Mouse (Mus musculus): Measurements from ENCODE around the gene C1ra. TPM values are rescaled to one million over a fixed set of nuclear protein-coding genes. Genes with fewer than 3 reads are reported as not detected.
"Not testable (repeated sequence)": the region's sequence is repeated elsewhere in the genome, so short reads cannot be mapped to it uniquely, and the experiment has no call there.

C1ra gene
- polyA plus RNA-seq, 1 experiment, result 74.5 TPM

- no peak for DNase-seq (ENCODE audit: low spot score)
Measured at GRCm38 (mm10) chr6:124485414-124486144, 26.6 kb upstream of the C1ra start.

DNA sequence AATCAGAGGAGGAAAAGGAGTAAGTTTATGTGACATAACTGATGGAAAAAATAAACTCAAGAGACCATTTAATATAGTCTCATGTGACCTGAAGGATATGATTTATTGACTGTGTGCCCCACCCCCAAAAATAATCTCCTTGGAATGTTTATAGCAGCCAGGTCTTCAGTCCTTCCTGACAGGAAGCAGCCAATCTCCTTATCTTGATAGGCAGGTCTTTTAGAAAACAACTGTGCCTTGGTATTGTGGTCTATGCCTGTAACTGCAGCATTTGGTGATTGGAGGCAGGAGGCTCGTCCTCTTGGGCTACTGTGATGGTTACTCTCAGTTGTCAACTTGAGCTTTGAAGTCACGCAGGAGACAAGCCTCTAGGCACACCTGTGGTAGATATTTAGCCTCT is 24.7 kb upstream of the C1ra start:
- DNase-seq (ENCODE audit: low spot score), result no peak

DNA sequence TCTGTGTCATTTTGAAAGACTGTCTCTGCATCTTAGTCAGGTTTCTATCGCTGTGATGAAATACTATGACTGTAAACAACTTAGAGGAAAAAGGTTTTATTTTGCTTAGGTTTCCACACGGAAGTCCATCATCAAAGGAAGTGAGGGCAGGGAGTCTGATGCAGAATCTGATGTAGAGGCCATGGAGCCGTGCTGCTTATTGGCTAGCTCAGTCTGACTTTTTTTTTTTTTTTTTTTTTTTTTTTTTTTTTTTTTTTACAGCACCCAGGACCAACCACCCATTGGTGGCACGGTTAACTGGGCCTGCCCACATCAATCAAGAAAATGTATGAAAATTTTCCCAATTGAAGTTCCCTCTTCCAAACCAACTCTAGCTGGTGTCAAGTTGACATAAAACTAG is 23.3 kb upstream of the C1ra start:
- DNase-seq (ENCODE audit: low spot score), result no peak

DNA sequence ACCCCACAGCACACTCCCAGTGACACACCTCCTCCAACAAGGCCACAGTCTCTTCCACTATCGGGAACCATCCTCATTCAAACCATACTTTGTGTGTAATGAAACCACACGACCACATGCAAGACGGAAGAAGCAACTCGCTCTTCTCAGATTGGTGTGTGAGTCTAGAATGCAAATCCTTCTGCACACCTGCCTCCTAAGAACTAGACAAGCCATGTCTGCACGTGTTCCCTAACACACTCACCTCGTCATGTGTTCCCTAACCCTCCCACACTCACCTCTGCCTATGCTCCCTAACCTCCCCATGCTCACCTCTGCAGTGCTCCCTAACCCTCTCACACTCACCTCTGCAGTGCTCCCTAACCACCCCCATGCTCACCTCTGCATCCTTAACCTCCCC is 20.8 kb upstream of the C1ra start:
- no peak for DNase-seq (ENCODE audit: low spot score)

DNA sequence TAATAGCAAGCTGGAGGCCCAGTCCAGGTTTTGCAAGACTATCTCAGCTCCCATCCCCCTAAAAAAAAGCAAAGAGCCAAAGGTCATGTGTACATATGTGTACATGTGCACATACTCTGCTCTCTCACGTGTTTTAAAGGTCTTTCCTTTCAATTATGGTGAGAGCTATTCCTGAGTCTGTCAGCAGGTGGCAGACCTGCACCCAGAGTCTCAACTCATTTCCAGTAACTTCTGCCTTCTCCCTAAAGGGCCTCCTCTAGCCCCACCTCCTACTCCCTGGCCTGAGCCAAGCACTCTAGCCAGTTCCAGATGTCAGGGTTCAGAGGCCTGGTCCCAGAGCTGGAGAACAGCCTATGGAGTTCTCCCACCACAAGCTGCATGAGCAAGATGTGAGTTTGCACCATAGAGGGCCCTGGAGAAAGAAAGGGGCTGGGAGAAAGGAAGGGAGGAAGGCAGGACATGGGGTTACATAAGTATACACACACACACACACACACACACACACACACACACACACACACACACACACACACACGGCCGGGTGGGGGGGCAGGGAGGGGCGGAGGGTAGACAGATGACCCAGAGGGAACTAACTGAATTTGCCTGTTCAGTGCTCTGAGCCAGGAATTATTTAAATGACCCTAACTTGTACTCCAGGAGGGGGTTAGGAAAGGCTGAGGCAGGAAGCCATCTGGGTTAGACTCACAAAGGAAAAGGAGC is 19.2 kb upstream of the C1ra start, which contains the start of gene C1rl:
Gene C1rl (plus strand): TSS at position 272 of the 720 bp plus-strand sequence.
- peak; percentile 47 for DNase-seq (ENCODE audit: low spot score)

DNA sequence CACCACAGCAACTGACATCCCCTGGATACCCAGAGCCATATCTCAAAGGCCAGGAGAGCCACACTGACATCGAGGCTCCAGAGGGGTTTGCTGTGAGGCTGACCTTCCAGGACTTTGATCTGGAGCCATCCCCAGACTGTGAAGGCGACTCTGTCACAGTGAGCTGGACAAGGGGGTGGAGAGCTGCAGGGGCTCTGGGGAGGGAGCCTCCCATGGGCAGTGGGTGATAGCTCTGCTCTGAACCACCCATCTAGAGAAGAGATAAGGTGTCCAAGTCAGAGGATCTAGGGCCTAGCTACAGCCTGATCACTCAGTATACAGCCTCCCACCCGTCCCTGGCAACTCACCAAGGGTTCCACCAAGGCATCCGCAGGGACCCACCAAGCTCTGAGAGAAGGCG is 18.3 kb upstream of the C1ra start:
- DNase-seq (ENCODE audit: low spot score), result no peak

- no peak for DNase-seq (ENCODE audit: low spot score)
Measured at GRCm38 (mm10) chr6:124496054-124496453, 16.2 kb upstream of the C1ra start.

DNA sequence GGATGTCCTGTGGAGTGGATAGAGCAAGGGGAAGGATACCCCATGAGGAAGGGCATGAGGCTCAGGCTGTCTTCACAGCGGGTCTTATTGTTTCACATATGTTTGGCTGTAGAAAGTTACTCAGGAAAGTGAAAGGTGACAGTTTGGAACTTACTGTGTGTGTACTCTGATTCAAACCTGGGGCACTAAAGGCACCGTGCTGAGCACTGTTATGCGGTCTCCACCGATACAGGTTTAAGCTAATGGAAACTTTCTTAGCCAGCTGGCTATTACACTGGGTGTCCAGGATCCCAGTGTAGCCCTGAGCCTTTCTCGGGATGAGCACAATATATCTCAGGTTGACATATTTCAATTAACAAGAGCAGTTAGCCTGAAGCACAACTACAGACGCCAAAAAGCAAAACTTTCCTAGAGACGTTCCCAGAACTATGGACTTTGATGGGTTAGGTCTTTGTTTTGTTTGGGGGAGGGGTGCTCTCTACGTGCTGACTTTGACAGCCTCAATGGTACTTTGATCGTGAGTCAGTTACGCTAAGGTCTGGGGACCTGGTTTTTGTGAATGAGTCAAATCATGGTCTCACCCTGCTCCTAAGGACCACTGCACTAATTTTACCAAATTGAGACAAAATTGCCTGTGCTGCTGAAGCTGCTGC is 12.2 kb upstream of the C1ra start:
- no peak for DNase-seq (ENCODE audit: low spot score)

DNA sequence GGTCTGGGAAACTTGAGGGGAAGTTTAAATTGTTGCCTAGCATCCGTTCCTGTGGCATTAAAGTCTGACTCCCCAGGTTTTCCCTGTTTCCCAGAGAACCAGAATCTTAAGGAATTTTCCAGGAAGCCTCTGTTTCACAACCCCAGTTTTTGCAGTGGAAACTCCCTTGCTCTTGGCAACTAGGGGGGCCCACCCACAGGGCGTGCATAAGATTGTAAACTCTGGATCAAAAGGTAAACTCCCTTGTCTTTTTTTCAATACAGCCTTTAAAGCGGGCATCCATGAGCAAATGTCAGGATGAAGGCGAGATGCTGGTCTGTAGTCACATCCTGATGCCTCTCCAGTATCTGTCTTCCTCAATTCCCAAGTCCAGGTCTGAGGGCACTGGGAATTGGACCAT is 10.7 kb upstream of the C1ra start:
- DNase-seq (ENCODE audit: low spot score), result no peak

DNA sequence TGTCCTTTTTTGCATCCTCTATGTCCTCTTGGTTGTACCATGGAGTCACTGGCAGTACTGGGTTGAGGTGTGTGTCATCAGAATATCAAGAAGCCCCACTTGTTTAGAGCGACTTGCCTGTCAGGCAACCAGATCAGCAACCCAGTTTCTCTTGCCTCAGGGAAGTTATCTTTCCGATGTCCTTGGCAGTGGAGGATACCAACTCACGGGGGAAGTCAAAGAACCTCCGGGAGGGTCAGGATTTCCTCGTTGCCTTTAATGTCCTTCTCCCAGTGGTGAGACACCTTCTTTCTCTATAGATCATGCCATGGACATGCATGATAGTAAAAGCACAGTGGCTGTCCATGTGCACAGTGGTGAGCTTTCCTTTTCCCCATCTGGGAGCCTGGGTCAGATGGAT is 10.2 kb upstream of the C1ra start:
- DNase-seq (ENCODE audit: low spot score), result no peak

- DNase-seq (ENCODE audit: low spot score), result no peak
Measured at GRCm38 (mm10) chr6:124505028-124505427, 7.2 kb upstream of the C1ra start.

DNA sequence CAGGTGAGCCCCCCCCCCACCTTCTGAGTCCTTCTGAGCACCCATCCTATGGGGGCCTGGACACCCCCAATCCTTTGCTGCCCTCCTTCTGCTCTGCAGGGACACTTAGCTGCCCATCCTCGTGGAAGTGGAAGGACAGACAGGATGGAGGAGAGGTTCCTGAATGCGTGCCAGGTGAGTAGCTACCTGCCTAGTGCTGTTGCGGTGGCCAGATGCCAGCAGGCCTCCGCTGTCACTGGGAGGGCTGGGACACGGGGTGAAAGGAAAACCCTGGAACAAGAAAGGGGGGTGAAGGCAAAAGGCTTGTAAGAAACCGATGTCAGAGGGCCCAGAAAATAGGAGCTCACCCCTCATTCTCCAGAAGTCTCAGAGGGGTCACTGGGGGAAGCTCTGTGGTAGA is 5.2 kb upstream of the C1ra start:
- DNase-seq (ENCODE audit: low spot score), result no peak

DNA sequence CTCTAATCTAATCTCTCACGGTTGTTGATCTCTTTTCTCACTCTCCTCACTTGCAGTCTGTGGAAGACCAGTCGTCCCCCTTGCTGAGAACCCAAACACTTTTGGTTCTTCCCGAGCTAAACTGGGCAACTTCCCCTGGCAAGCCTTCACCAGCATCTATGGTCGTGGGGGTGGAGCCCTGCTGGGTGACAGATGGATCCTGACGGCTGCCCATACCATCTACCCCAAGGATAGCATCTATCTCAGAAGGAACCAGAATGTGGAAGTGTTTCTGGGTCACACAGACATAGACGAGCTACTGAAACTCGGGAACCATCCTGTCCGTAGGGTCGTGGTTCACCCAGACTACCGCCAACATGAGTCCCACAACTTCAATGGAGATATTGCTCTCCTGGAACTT is 3.9 kb upstream of the C1ra start:
- DNase-seq (ENCODE audit: low spot score), result no peak

DNA sequence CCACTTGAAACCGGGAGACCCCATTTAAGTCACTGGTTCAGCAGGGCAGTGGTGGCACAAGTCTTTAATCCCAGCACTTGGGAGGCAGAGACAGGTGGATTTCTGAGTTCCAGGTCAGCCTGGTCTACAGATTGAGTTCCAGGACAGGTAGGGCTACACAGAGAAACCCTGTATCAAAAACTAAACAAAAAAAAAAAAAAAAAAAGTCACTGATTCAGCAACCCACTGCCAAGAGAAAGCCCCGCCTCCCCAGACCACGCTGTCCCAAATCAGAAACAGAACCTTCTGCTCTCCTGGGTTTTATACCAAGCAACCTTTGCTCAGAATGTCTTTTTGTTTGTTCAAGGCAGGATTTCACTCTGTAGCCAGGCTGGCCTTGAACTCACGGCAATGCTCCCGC is 3.0 kb upstream of the C1ra start:
- not testable (repeated sequence) for DNase-seq (ENCODE audit: low spot score)

DNA sequence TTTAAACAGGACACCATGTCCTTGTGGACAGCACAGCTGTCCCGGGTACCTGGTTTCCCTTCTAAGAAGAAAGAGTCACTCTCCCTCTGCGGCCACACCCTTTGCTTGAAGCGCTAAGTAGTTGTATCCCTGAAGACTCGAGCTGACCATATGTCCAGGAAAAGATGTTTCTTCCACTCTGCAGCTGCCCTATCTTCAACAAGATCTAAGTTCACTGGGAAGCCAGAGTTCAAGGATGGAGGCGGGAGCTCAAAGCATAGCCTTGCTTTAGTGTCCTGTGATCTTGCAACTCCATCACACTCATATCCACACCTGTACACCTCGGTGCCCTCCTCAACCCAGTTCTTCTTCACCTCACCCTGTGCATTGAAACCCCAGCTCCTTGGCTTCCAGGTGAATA is 269 bp upstream of the C1ra start:
- no peak for DNase-seq (ENCODE audit: low spot score)

GRCm38 (mm10) chr6:124517733-124518132 is 5.5 kb downstream of the C1ra start:
- not testable (repeated sequence) for DNase-seq (ENCODE audit: low spot score)

DNA sequence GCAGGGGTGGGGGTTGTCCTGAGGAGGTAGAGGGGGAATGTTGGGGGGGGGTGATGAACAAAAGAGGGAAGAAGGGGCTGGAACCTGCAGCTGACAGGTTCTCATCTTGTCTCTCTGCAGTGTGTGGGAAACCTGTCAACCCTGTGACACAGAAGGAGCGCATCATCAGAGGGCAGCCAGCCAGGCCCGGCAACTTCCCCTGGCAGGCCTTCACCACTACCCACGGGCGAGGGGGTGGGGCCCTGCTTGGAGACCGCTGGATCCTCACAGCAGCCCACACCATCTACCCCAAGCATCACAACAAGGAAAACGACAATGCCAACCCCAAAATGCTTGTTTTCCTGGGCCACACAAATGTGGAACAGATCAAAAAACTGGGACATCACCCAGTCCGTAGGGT is 9.9 kb downstream of the C1ra start:
- DNase-seq (ENCODE audit: low spot score), result not testable (repeated sequence)

DNA sequence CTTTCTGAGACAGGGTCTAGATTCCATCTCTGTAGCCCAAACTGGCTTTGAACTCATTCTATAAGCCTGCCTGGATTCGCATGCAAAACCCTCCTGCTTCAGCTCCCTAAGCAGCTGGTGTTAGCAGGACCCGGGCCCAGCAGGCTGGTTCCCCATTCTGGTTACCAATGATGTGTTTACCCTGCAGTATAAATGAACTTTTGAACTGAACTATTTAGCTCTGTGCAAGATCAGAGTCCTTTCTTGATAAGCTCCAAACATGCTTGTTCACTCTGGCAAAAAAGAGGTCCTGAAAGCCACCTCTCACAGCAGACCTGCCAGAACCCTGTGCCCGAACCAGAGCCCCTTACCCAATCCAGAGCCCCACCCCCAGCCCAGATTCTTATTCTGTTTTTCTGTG is 15.7 kb downstream of the C1ra start:
- DNase-seq (ENCODE audit: low spot score), result no peak

GRCm38 (mm10) chr6:124531077-124531476 is 18.9 kb downstream of the C1ra start:
- DNase-seq (ENCODE audit: low spot score), result no peak

- not testable (repeated sequence) for DNase-seq (ENCODE audit: low spot score)
Measured at GRCm38 (mm10) chr6:124536125-124536829, 24.1 kb downstream of the C1ra start.

DNA sequence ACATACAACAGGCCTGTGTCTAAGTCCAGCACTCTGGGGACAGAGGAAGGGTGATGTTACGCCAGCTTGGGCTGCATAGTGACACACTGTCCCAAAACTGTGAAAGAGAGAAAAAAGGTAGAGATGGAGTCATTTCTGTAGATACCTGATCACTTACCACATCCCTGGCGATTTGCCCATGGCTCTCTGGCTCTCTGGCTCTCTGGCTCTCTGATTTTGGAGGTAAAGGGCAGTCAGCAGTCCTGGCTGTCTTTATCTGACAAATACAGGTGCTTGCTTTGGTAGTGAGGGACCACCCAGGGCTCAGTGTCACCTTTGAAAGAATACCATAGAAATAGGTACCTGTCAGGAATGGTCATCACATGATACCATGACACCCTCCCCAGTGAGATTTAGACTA is 29.0 kb downstream of the C1ra start:
- not testable (repeated sequence) for DNase-seq (ENCODE audit: low spot score)

- DNase-seq (ENCODE audit: low spot score), result not testable (repeated sequence)
Measured at GRCm38 (mm10) chr6:124542284-124542683, 30.1 kb downstream of the C1ra start, which contains the start of gene C1s1. Gene C1s1, minus strand, starts transcription at chr6:124542359.

All from urinary bladder, adult 2 months (tissue).